Mouse (Mus musculus) embryo, embryonic 10 days (tissue): ENCODE measurements around the gene Ndfip2.
A peak's percentile ranks its signal among the peaks of the same experiment; 100 is the strongest.

Experiments used
- DNase-seq: peaks from one replicate; pipeline ENCODE4 v3.0.0-alpha.2; 2015; ENCODE audit warnings: low spot score

The Ndfip2 gene

DNA sequence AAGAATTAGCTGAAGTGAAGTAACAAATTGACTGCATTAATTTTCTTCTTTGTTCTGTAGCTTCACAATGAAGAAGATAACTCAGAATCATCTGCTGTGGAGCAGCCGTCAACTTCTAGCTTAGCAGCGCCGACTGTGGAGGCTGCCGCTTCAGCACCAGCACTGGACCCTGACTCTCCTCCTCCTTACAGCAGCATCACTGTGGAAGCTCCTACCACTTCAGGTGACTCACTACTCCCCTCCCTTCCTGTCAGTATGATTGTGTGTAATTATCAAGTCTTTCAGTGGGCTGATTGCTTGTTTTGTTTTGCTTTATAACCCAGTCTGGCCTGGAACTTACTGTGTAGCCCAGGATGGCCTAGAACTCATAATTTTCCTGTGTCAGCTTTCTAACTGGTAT, 29.2 kb downstream of the Ndfip2 start:
- no peak for DNase-seq

DNA sequence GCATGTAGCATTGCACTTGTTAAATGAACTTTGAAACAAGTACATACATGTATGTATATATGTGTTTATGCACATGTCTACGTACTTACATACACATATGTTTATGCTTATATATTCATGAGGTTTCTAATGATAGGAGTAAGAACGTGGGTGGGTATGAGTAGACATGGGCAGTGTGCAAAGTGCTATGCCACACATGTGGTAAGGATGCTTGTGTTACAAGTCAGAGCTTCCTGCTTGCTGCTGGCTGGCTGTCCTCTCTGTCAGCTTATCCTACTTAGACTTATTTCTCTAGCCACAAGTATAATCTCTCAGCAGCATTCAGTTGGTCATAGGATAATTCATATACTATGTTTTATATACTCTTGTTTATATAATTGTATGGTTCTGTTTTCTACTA, 29.6 kb downstream of the Ndfip2 start:
- DNase-seq, result no peak

DNA sequence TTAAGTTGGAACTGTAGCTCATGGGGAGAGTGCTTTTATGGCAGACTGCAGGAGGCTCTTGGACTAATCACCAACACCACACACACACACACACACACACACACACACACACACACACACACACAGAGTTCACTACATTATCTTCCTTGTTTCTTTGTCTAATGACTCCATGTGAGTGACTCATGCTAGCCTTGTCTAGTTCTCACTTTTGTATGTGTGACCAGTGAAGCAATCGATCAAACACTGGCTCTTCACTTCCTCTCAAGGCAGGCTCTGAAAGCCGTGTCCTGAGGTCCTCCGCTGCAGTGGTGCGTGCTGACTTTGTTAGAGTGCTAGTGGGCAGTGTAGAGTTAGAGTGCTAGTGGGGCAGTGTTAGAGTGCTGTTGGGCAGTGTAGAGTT, 30.2 kb downstream of the Ndfip2 start:
- DNase-seq, result no peak

DNA sequence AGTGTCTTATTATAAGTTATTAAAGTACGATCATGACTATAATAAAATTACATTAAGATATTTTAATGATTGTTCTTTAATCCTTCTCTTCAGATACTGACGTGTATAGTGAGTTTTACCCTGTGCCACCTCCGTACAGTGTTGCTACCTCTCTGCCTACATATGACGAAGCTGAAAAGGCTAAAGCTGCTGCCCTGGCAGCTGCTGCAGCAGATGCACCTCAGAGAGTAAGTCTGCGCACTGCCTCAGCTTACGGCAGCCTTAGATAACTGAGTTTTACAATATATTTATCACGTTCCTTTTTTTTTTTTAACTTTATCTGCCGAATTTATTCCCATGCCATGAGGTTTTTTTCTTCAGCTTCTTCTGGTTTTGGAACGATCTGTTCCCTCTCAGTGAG, 33.8 kb downstream of the Ndfip2 start:
- no peak for DNase-seq

DNA sequence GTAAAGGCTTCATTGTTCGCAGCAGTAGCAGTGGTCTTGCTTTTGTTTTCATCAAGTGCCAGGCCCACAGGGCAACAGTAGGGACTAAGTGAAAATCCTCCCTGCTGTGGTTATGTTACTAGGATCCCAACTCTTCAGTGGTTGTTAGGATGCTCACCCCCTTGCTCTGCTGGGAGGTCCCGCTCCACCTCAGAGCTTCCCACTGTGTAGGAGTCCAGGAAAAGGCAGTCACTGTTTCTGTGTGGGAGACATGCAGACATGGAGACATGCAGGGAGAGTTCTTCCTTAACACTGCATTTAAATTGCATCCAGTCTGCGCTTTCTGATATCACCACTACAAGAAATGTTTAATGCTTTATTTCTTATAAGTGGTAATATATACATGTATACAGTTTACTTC, 35.4 kb downstream of the Ndfip2 start:
- DNase-seq, result no peak

DNA sequence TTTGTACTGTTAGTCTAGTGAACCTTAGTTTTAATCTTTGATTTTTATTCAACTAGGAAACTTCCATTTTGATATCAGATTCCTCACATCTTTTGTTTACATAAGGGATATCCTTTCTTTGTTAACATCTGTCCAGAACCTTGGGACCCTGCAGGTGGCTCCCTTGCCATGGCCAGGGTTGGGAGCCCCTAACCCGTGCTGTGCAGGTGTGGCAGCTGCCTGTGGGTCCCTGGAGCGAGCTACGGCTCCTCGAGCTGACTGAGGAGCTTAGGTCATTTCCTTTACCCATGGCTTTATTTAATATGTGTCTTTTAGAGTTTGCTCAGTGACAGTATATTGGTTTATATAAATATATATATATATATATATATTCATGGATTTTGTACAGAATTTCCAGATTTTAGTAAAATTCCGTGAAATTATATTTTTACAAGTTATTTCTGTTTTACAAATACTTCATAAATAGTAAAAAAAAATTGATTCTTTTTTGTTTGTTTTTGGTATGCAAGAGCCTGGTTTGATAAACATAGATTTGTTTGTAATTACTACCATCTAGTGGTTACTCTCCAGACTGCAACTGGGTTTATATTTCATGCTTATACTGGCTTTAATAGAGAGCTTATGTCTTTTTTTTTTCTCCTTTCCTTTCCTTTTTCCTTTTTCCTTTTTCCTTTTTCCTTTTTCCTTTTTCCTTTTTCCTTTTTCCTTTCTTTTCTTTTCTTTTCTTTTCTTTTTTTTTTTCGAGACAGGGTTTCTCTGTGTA, 37.6 kb downstream of the Ndfip2 start:
- peak; percentile 50 for DNase-seq

DNA sequence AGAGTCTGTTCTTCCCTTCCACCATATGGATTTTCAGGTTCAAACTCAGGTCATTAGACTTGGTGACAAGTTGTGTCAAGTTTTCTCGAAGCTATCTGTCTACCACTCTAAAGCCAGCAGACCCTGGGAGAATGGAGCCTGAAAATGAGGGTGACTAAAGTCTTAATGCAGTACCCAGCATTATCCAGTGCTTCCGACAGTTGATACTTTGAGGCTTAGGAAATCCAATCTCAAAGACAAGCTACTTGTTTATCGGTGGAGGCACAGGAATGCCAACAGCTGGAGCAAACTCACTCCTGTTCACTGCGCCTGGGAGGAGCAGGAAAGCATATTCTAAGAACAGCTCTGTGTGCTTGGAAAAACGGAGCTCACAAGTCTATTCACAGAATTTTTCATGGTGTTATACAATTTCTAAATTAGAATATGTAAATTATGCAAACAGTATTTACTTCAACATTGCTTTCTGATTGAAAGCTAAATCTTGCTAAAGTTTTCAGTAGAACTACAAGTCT, 41.4 kb downstream of the Ndfip2 start:
- DNase-seq, result no peak

DNA sequence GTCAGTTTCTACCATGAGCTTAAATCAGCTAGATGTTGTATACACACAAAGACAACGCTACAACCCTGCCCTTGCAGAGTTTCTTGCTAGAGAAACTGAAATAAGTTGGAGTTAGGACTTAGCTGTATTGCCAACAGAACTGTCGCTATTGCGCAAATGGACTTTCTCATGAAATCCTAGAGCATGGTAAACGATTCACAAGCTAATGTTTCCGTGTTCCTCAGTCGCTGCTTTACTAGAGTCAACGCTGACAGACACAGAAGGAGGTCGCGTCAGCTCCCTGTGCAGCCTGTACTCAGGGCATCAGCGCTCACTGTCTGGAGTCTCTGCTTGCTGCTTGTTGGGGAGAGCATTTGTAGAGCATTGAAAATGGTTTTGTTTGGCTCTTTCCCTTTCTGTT, 42.2 kb downstream of the Ndfip2 start:
- no peak for DNase-seq

DNA sequence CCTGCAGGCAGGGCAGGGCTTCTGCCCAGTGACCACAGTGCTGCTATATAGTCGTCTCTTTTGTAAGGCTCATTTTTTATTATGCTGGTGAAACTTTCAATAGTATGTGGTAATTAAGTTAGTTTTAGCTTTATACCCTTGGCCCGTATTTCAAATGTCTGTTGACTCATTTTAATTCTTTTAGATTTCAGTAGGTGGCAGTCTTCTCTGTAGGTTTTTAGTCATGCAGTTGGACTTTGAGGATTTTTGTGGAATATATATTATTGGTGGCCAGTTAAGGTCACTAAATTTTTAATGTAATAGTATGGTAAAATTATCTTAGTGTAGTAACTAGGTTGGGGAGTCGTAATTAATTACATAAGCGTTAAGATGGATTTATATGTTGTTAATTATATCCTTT, 44.3 kb downstream of the Ndfip2 start:
- no peak for DNase-seq

DNA sequence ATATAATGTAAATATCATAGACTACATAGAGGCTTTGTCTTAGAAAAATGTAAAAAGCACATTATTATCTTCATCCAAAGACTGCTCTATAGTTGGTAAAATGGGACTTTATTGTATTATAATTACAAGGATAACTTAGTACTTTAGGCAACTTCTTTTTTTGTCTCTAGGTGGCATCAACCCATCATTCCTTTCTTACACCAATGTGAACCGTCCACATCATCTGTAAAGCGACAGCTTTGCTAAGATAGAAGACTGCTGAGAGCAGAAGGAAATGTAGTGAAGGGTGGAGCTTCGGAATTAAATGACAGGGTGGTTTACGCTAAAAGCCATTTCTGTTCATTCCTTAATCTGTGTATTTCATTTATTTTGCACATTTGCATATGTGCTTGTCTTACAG, 49.3 kb downstream of the Ndfip2 start:
- no peak for DNase-seq

DNA sequence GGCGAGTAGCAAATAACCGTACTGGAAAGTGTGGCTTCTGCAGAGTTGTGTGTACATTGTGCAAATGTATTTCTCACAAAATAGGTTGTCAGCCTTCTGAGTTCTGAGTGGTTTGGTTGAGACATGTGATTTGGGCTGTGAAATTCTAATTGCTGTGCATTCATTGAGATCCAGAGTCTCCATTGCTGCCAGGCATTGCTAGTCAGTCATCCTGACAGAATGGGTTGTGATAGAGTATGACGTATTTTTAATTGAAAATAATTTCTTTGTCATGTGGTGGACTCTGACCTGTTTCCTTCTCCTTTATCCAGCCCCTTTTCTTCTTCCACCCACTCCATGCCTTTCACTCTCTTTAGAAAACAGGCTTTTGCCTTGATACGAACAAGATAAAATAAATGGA, 54.0 kb downstream of the Ndfip2 start:
- DNase-seq, result no peak

DNA sequence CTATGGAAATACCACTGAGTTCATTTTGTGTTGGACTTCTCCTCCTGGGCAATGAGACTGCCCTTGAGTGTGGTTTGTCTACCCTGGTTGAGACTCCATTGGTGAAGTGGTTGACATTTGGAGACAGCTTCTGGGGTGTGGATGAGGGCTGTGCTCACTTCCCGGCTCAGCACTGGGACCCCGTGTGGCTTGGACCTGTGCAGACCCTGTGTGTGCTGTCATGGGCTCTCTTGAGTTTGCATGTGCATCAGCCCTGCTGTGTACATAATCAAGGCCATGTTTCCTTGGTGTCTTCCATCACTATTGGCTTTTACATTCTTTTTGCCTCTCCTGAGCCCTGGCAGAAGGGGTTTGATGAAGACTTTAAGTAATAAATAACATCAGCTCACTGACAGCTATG, 54.6 kb downstream of the Ndfip2 start:
- no peak for DNase-seq

DNA sequence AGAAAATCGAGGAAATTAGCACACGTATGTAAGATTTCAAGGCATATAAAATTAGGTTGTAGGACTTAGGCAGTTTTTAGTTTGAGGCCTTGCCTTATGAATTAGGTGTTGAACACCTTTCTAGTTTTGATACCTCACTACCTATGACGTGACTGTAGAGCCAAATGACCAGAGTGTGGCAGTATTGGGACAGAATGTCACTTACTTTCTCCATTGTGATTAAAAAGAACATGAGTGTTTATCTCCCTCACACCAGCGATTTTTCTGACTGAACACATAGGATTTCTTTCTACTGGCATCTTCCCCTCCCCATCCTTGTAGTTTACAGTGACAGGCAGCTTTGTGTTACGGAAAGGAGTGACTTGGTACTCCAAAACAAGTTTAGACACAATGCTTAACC, 55.5 kb downstream of the Ndfip2 start:
- DNase-seq, result peak; percentile 71

DNA sequence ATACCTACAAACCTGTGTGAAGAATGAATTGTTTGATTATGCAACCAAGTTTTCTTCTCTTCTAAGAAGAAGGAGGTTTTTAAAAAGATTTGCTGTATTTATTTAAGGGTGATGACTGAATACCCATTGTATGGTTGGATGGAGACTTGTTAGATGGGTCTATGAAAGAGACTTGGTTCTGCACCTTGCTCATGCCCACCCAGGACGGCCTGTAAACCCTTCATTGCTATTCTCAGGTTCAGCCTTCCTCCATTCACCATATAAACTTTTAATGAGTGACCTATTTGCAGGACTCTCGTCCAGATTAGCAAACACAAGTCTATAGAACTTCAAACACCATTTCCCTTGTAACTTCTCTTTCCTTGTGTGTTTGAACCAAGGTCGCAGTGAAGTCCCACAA, 63.3 kb downstream of the Ndfip2 start:
- DNase-seq, result no peak

DNA sequence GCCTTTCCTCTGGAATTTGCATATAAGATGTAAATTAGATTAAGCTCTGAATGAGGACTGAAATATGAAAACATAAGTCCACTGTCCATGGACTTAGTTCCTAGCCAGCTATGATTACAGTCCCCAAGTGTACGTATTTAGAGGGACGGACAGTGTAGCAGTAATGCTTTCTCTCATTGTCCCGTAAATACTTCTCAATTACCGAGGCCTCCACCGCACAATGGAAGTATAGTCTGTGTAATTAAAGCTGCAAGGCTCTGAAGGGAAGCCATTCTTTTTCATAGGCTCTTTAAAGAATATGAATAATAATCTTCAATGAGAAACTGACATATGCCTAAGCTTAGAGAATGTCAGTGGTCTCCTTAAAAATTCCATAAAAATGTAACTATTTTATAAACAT, 64.5 kb downstream of the Ndfip2 start:
- DNase-seq, result no peak

DNA sequence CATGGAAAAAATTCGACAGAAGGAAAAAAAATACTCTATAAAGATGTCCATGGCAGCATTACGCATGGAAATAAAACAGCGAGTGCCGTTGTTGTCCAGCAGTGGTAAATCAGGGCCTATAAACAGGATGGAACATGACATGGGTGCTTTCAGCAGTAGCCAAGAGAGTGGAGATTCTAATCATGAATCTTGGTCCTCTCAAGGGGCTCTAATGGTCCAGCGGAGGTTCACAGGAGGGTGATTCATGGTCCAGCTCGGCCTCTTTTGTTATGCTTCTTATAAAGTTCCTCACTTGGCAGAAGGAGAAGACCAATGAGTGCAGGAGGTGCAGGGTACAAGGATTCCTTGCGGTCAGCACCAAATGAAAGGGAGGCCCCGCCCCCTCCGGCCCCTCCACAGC, 65.1 kb downstream of the Ndfip2 start:
- no peak for DNase-seq

DNA sequence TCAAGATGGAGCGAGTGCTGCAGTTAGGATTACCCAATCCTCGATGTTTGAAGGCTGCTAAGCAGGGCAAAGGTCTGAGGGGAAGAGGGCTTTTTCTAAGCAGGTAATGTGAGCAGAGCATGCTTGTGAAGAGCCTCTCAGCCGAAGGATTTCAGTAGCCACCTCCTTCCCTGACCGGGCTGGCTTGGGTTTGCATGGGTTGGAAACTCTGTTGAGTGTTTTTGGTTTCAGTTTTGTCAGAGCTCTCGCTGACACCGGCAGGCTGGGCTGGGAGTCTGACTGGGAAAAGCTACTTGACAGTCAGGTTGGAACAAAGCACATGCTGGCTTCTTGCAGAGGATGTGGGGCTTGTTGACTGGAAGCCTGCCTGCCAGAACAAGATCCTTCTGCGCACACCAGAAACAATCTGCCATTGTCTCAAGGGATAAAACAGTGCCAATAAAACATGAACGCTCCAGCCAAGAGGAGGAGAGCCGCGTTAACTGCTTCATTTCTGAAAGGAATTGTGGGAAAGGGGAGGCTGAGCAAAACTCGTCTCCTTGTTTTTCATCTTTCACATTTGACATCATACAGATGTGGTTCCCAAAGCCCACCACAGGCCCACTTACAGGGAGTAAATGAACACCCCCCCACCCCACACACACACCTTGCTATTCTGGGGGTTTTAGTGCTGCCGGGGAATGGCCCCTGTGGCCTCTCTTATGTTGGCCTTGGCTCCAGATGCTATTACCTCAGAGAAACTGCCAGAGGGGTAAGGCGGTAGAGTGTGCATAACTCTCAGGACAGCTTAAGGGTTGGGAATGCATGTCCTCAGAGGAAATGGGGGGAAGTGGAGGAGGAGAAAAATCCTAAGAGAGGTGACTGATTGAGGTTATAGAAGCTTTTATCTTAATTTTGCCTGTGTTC, 70.3 kb downstream of the Ndfip2 start:
- DNase-seq, result peak; percentile 28

DNA sequence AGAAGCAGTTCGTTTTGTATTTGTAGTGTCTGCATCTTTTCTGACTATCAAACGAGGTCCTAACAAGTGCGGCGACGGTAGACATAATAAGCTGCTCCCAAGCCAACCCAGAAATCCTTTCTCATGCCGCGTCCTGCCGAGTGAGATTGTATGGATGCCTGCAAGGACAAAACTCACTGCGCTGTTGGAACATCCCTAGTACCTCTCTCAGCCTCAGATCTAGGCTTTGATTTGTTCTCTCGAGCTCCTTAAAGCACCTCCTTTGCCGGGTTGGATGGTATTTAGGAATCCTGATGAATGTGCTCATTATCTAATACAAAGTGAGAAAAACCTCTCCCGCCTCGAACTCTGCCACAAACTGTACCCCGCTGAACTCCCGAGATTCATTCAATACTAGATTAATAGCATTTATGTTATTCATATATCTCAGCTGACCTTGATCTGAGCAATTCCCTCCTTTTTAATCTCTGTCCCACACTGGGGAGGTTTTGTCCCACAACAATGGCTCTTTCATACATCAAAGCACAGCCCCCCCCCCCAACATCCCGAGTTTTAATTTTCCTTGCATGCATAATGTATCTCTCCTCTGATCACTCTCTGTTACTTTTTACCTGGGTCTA, 75.2 kb downstream of the Ndfip2 start:
- peak; percentile 33 for DNase-seq

DNA sequence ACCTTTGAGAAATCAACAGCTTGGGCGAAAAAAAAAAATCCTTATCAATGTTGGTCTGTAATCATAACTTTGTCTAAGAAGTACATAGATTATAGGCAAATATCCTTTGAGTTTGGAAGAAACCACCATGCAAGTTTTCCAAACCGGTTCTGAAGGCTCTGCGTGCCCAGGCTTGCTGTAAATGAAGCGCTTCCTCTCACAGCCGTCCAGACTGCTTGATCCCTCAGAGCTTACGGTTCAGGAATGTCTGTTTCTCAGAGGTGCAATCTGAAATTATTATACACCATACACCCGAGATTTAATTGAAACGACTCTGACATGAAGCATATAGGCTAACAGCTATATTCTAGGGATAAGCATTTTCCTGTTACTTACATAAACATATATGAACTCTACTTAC, 83.4 kb downstream of the Ndfip2 start:
- no peak for DNase-seq

DNA sequence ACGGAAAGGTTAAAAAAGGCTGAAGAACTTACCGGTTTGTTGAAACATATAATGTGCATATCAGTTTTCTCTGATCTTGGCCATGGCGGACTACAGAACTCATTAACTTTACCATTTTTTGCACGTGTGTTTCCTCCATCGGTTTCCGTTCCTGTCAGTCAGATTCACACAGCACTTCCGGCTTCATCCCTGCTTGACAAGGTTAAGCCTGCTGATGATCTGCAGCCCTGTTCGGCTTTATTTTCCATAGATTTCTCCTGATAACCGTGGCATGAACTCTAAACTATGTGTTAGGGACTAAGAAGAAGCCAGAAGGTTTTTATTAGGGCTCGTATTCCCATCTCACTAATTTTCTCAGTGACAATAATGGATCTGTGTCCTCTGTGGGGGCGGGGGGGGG, 95.7 kb downstream of the Ndfip2 start:
- peak; percentile 64 for DNase-seq
